Mouse (Mus musculus) kidney, adult 18-20 months (tissue): ENCODE measurements around the gene Stat3.

ENCODE experiments used
- DNase-seq: peaks from one replicate; pipeline ENCODE4 v3.0.0; 2021

Stat3 gene

DNA sequence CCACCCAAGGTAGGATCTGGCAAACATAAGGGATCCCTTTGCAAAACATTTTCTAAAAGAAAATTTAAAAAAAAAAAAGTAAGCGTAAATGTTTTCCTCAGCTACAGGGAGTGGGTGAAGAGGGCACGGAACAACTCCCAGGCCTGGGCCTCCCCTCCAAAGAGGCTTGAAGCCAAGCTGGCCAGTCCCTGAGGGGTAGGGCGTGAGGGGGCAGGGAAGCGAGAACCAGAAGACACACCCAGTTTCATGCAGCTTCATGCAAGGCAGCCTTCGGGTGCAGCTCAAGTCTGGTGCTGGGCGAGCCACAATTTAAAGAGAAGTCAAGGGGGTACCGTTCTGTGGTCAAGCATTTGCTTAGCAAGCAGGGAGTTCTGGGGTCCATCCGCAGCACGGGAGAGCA, 24.3 kb upstream of the Stat3 start:
- DNase-seq: no peak

DNA sequence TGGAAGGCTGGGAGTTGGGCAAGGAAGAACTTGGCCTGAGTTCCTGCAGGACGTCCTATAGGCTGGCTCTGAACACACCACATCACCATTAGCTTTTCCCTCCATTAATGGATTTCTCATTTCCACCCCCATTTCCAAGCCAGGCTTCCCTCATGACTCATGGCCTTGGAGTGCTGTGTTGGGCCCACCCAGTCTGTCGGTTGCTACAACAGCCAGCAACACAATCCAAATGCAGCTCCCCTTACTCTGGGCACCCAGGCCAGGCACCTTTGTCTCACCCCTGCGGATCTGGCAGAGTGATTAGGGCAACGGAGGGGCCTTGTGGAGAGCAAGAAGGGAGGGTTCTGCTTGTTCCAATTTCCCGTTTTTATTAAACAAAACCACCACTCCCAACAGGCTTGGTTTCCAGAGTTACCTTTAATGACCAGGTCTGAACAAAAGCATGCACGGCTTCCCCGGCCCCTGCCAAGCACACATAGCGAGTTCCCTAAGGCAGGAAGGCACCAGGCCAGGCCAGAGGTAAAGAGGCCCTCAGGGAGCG, 23.1 kb upstream of the Stat3 start:
- DNase-seq: no peak

- peak; percentile 67 for DNase-seq
Measured at GRCm38 (mm10) chr11:100960540-100960939, 21.2 kb upstream of the Stat3 start.

DNA sequence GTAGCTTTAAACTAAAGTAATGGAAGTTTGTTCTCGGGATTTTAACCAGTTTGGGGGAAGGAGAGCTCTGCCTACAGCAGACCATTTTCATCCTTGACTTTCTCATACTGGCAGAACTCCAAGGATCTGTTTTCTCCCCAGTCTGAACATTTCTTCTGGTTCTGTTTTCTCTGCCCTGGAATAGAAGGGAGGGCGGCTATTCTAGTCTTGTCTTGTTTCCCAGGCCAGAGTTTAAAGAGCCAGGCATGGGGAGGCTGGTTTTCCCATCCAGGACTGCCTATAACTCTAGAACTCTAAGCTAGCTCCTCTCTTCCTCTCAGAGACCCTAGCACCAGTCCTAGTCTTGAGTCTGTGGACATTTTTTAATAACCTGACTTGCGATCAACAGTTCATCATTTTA, 20.5 kb upstream of the Stat3 start:
- no peak for DNase-seq

DNA sequence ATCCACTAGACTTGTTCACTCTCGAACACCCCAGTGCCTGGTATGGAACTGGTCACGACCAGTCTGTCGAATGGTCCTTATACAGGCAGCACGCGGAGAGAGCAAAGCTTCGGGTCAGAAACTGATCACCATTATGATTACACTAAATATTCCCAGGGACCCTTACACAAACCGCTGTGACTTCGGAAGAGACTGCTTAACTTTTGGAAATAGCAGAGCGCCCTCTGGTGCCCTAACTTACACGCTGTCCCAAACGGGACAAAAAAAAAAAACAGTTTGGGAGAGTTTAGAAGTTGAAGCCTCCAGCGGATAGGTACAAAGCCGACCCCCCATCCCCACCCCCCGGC, 20.1 kb upstream of the Stat3 start:
- peak; percentile 78 for DNase-seq

DNA sequence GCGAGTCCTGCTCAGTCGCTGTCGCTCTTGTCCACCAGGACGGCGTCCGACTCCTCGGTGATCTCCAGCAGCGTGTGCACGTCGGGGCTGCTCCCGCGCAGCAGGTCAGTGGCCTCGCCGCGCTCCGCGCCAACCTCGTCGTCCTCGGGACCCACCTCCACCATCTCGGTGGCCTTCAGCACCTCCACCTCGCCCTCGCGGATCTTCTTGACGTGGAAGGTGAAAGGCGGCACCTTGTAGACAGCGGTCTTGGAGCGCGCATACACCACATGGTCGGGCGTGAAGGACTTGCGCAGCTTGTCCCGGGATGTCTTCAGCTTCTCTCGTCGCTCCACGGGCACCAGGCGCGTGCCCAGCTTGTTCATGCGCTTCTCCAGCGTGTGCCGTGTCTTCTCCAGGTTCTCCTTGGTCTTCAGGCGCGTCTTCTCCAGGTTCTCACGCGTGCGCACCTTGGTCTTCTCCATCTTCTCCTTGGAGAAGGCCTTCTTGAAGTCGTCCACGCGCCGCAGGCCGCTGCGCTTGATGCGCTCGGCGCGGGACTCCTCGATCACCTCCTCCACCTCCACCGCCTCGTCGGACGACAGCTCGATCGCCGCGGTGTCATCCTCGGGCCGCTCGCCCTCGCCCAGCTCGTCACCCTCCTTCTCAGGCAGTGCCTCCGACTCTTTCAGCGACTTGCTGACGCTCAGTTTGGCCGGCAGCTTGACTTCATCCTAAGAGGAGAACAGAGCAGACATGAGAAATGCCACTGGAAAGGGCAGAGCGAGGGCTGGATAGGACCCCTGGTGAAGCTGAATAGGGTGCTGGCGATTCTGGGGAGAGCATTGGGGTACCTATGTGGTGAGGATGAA, 19.5 kb upstream of the Stat3 start:
- peak; percentile 31 for DNase-seq

DNA sequence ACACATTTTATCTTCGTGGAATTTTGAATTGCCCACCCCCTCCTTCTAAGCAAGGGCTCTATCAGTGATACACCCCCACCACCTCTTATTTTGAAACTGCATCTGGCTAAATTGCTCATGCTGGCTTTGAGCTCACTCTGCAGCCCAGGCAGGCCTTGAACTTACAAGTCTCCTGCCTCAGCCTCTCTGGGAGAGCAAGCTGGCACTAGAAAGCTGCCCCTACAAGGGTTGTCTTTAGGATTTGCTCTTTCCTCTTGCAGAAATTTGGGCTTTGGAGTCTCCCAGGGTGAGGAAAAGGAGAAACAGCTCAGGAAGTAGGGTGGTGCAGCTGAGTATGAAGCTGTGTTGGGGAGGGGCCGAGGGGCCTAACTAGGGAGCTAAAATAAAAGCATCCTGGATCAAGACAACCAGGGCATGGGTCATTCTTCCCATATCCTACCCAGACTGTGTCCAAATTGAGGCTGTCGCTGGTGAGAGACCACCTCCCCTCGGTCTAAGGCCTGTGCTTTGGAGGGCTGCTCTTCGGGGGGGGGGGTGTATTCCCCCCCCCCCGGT, 18.7 kb upstream of the Stat3 start:
- no peak for DNase-seq

- peak; percentile 95 for DNase-seq
Measured at GRCm38 (mm10) chr11:100957244-100957643, 17.9 kb upstream of the Stat3 start.

GRCm38 (mm10) chr11:100949540-100949939, 10.2 kb upstream of the Stat3 start:
- DNase-seq: no peak

DNA sequence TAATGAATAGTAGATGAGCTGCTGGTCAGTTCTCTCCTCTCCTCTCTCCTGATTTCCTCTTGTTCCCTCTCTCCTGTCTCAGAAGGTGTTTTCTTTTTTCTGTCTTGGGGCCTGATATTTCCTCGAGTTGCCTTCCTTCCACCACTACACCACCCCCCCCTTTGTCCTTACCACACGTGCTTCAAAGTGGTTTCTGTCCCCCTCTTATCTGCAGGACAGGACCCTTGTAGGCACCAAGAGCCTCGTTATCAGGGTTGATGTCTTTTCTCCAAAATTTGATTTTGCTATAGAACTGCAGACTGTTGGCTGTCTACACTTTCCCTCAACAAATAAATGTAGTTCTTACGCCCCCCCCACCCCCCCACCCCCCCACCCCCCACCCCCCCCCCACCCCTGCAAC, 9.0 kb upstream of the Stat3 start:
- no peak for DNase-seq

DNA sequence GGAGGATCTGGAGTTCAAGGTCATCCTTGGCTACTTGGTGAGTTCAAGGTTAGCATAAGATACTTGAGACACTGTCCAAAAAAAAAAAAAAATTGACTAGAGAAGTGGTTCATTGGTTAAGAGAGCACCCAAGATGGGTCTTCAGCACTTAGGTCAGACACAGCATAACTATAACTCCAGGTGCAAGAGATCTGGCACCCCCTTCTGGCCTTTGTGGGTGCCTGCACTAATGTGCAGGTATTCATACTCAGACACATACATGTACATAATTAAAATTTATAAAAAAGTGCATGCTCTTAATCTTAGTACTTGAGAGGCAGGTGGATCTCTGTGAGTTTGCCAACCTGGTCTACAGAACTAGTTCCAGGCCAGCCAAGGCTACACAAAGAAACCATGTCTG, 8.2 kb upstream of the Stat3 start:
- DNase-seq: no peak

GRCm38 (mm10) chr11:100946862-100947261, 7.5 kb upstream of the Stat3 start:
- DNase-seq: no peak

DNA sequence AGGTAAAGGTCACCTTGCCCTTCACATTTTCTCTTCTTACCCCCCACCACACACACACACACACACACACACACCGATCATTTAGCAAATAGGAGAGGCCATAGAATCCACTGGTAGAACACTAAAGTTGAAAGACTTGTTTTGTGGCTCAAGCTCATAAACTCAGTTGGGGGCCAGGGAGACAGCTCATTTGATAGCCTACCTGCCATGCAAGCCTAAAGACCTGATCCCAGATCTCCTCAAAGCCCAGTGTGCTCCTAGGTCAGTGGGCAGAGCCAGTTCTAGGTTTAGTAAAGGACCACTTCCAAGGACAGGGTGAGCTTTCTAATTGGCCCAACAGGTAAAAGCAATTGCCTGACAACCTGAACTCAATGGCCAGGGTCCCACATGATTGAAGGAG, 3.0 kb upstream of the Stat3 start:
- DNase-seq: no peak

DNA sequence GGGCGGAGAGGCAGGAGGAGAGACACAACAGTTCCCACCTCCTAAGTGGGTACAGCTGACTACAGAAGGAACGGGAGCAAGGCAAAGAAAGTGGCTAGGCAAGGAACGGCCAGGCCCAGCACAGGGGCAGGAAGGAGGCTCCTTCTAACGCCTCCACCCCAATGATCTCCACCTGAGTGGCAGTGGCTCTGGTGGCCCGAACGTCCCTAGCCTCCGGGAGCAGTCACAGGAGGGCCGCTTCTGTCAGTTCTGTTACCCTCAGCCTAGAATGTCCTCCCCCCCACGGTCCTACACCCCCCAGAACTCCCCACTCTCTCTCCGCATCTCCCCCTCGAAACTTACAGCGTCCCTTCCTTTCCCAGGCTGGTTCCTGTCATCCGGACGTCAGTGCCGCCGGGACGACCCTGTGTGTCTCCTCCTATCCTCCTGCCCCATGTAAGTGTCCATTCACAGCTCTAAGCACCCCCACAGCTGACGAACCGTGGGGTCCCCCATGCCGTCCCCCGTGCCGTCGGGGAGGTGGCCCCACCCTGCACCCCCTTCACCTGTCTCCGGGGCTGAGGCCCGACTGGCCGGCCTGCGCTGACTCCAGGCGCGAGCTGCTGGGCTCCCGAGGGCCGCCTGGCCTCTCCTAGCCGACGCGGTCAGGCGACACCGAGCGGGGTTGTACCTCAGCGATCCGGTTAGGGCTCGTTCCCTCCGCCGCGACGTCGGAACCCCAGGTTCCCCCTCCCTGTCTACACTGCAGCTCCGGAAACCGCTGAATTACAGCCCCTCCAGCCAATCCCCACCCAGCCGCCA, 429 bp downstream of the Stat3 start:
- DNase-seq: peak; percentile 42

DNA sequence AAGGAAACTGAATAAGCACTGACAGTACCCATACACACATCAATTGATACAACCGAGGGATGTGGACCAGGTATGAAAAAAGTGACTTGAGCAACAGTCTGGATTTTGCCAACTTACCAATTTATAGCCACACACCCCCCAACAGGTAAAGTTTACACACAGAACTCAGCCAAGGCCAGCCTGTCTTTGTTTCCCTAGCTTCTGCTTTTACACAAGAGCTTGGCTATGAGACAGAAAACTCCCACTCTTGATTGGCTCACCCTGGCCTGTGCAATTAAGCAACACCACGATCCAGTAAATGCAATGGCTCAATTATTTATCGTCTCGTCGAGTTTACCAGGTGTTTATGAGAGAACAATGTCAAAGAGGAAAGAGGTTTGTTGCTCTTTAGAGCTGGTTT, 1.2 kb downstream of the Stat3 start:
- DNase-seq: no peak

DNA sequence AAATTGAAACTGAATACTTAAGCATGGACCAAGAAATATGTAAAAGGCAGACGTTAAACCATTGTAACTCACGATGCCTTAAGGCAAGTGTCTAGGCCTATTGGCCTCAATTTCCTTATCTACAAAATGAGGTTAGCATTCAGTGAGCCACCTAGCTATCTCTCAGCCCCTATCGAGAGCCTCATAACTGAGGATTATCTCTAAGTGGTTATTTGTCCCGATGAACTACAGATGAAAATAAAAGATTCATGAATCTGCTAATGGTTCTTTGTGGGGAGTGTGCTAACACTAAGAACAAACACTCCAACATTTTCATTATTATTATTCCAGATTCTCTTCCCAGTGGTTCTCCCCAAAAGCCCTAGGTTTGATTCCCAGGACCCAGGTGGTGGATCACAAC, 2.0 kb downstream of the Stat3 start:
- no peak for DNase-seq

DNA sequence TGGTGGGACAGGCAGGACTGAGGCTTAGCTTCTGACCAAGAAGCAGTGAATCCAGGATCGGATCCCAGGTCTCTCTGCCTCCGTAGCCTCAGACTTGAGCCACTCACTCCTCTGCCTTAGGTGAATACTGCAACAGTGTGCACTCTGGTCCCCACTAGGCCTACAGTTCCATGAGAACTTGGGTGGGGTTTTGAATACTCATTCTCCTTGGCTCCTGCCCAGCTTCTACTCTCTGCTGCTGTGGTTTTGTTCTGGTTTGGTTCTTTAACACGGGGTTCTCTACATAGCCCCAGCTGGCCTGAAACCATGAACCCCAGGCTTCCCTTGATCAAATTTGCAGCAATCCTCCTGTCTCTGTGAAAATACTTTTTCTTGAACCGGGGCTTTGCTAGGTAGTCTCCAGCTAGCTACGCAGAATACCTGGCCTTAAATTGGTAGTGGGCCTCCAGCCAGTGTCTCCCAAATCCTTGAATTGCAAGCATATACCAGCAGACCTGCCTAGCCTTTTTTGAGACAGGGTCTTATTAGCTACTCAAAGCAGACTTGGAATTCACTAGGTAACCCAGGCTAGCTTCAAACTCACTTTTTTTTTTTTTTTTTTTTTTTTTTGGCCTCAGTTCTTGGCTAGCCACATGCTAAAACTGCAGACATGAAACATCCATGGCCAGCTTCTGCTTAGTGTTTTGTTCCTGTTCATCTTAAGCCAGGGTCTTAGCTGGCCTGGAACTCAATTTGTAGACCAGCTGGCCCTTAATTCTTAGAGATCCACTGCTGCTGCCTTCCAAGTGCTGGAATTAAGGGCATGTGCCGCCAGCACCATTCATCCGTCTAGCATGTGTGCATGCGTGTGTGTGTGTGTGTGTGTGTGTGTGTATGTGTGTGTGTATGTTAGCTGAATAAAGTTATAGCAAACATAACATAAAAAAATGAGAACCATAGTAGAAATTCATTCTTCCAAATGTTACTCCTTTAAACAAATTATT, 3.7 kb downstream of the Stat3 start:
- DNase-seq: no peak

DNA sequence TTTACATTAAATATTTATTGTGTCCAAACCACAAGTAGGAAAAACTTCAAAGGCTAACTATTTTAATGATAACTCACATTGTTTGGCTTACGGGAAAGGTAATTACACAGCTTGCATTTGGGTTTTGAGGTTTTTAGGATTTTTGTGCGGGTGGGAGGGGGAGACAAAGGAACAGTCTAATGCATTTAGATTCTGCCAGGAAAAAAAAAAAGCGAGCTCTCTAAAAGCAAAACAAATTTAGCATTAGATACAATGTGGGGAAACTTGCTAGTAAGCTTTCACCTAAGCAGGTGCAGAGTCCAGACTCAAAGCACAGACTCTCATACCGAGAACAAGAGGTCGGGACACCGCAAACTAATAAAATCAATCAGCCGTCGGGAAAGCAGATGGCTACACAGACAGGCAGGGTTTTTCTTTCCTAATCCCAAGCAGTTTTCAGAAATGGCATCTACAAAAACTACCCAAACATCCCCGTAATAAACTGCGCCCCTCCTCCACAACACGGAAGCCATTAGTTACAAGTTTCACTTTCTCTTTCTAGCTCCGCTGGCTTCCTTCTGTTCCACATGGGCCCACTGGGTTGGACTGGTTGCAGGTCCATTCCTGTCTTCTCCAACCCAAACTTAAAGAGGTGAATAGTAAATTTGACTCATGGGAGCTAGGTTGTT, 8.0 kb downstream of the Stat3 start:
- peak; percentile 72 for DNase-seq

GRCm38 (mm10) chr11:100930611-100931010, 8.7 kb downstream of the Stat3 start:
- no peak for DNase-seq

GRCm38 (mm10) chr11:100927386-100927785, 12.0 kb downstream of the Stat3 start:
- no peak for DNase-seq

- no peak for DNase-seq
Measured at GRCm38 (mm10) chr11:100924386-100924919, 14.9 kb downstream of the Stat3 start.
